9 mouse cellular contexts compared by ENCODE assay signal in genomic region chr11:84521751-84522299, GRCm38 (mm10). TPM values are rescaled to one million over a fixed set of nuclear protein-coding genes. Genes with fewer than 3 reads are reported as not detected.
DNase-seq lines count a peak whose midpoint lies in the region; ATAC-seq lines count a peak whose summit lies in the region.
"Had no signal": no experiment of that assay in that cellular context is flagged by ENCODE, and none has a peak within 500 bp of the region (broad histone marks: within the 10 kb centered on the region; RNA-seq: fewer than 3 reads in every experiment).

No protein-coding gene starts in this region.

- no peaks in the 10 kb centered on the region for H3K36me3 ChIP-seq in limb, embryonic 11.5 days (ENCODE audit: control insufficient read depth, insufficient read depth, low read length)
- H3K36me3 ChIP-seq in limb, embryonic 10.5 days: no peaks in the 10 kb centered on the region
- H3K36me3 ChIP-seq in hindbrain, embryonic 15.5 days: no peaks in the 10 kb centered on the region
- H3K36me3 ChIP-seq in midbrain, embryonic 15.5 days (replicated peaks): no peaks in the 10 kb centered on the region

- peaks cover 4% of the 10 kb centered on the region; the same call in 1 of the 2 replicates for H3K4me1 ChIP-seq in limb, embryonic 11.5 days (ENCODE audit: control insufficient read depth, insufficient read depth, low read length)
- peaks cover 48% of the 10 kb centered on the region for H3K4me1 ChIP-seq in limb, embryonic 10.5 days
- H3K4me1 ChIP-seq in hindbrain, embryonic 15.5 days (replicated peaks): peaks cover 36% of the 10 kb centered on the region
- peaks cover 25% of the 10 kb centered on the region for H3K4me1 ChIP-seq in midbrain, embryonic 15.5 days

- H3K4me2 ChIP-seq in limb, embryonic 11.5 days (ENCODE audit: low read depth, severe bottlenecking): no peak overlapping the region
- H3K4me2 ChIP-seq in hindbrain, embryonic 15.5 days: peak overlapping the region; percentile 66
- H3K4me2 ChIP-seq in midbrain, embryonic 15.5 days: peak overlapping the region; percentile 65

- no peaks in the 10 kb centered on the region for H3K9me3 ChIP-seq in limb, embryonic 11.5 days (ENCODE audit: control insufficient read depth, low read length)
- no peaks in the 10 kb centered on the region for H3K9me3 ChIP-seq in limb, embryonic 10.5 days (replicated peaks)
- no peaks in the 10 kb centered on the region for H3K9me3 ChIP-seq in hindbrain, embryonic 15.5 days
- no peaks in the 10 kb centered on the region for H3K9me3 ChIP-seq in midbrain, embryonic 15.5 days

- H3K27me3 ChIP-seq in limb, embryonic 11.5 days (ENCODE audit: control insufficient read depth, insufficient read depth, low read length): peaks cover 82% of the 10 kb centered on the region
- H3K27me3 ChIP-seq in limb, embryonic 10.5 days (ENCODE audit: low read depth, poor library complexity, severe bottlenecking): peaks cover 100% of the 10 kb centered on the region
- peaks cover 22% of the 10 kb centered on the region for H3K27me3 ChIP-seq in hindbrain, embryonic 15.5 days
- peaks cover 48% of the 10 kb centered on the region for H3K27me3 ChIP-seq in midbrain, embryonic 15.5 days (replicated peaks)

- no peak overlapping the region for H3K27ac ChIP-seq in limb, embryonic 11.5 days (replicated peaks; ENCODE audit: low read depth, low read length)
- H3K27ac ChIP-seq in limb, embryonic 10.5 days: no peak overlapping the region
- peak overlapping the region; percentile 85 for H3K27ac ChIP-seq in hindbrain, embryonic 15.5 days (replicated peaks)
- H3K27ac ChIP-seq in midbrain, embryonic 15.5 days: peak overlapping the region; percentile 86

- H3K9ac ChIP-seq in limb, embryonic 11.5 days (ENCODE audit: low read length): no peak overlapping the region
- peak overlapping the region; percentile 64 for H3K9ac ChIP-seq in hindbrain, embryonic 15.5 days
- H3K9ac ChIP-seq in midbrain, embryonic 15.5 days: peak overlapping the region; percentile 70

- H3K4me3 ChIP-seq in limb, embryonic 11.5 days (ENCODE audit: low read depth, low read length): no peak overlapping the region
- H3K4me3 ChIP-seq in limb, embryonic 10.5 days: no peak overlapping the region
- peak overlapping the region; percentile 51 for H3K4me3 ChIP-seq in hindbrain, embryonic 15.5 days
- H3K4me3 ChIP-seq in midbrain, embryonic 15.5 days: peak overlapping the region; percentile 56

- 15% methylated on average over 24 of the region's 24 CpGs for WGBS in limb, embryonic 11.5 days
- 11% methylated on average over 24 of the region's 24 CpGs for WGBS in limb, embryonic 10.5 days
- 7% methylated on average over 24 of the region's 24 CpGs for WGBS in hindbrain, embryonic 15.5 days
- WGBS in midbrain, embryonic 15.5 days: 9% methylated on average over 24 of the region's 24 CpGs

- peak; percentile 57 for DNase-seq in limb, embryonic 11.5 days (ENCODE audit: low spot score)
- DNase-seq in limb, embryonic 10.5 days (ENCODE audit: low spot score): no peak
- peak; percentile 46 to 58 for DNase-seq in cerebellum, postnatal 36 days
- no peak for DNase-seq in urinary bladder, postnatal 14 days (ENCODE audit: low spot score)
- no peak for DNase-seq in spleen, adult 18-20 months
- DNase-seq: thymus, adult 18-20 months had no signal

- no peak for ATAC-seq in limb, embryonic 11.5 days (ENCODE audit: insufficient number of reproducible peaks, low FRiP score, low TSS enrichment, low read depth)
- no peak for ATAC-seq in hindbrain, embryonic 15.5 days (ENCODE audit: low FRiP score, low read depth)
- ATAC-seq in midbrain, embryonic 15.5 days (replicated peaks): no peak
- no peak for ATAC-seq in frontal cortex, adult (ENCODE audit: low TSS enrichment)

RNA-seq across cellular contexts. Expression of gene Lhx1, which starts 3.5 kb away (rescaled TPM):
- polyA plus RNA-seq in limb, embryonic 11.5 days (2014; fragmentation: Nextera tagmentation; extraction: Ambion mirVana): 0.36 and 0.60 TPM in 2 replicates
- polyA plus RNA-seq in limb, embryonic 10.5 days (2016; fragmentation: Nextera tagmentation; extraction: Ambion mirVana): 0.16 and 0.31 TPM in 2 replicates
- 37.5 and 54.5 TPM in 2 replicates for polyA plus RNA-seq in hindbrain, embryonic 15.5 days (2015; fragmentation: Nextera tagmentation; extraction: Ambion mirVana)
- polyA plus RNA-seq in midbrain, embryonic 15.5 days (2015; fragmentation: Nextera tagmentation; extraction: Ambion mirVana): 36.8 and 43.3 TPM in 2 replicates

RNA-seq across cellular contexts. Expression of gene Aatf, which starts 8.5 kb away (rescaled TPM):
- 51.1 and 53.3 TPM in 2 replicates for polyA plus RNA-seq in limb, embryonic 11.5 days (2014; fragmentation: Nextera tagmentation; extraction: Ambion mirVana)
- 52.5 and 56.7 TPM in 2 replicates for polyA plus RNA-seq in limb, embryonic 10.5 days (2016; fragmentation: Nextera tagmentation; extraction: Ambion mirVana)
- polyA plus RNA-seq in hindbrain, embryonic 15.5 days (2015; fragmentation: Nextera tagmentation; extraction: Ambion mirVana): 50.8 and 53.3 TPM in 2 replicates
- polyA plus RNA-seq in midbrain, embryonic 15.5 days (2015; fragmentation: Nextera tagmentation; extraction: Ambion mirVana): 49.2 and 53.2 TPM in 2 replicates

Comparison
In these comparisons a context has a peak if more than half of its experiments do, and no peak if none do; other contexts are left out.
1. DNase-seq: peak in limb, embryonic 11.5 days (single experiment) and cerebellum, postnatal 36 days (2 of 2); none in limb, embryonic 10.5 days (single experiment), urinary bladder, postnatal 14 days (single experiment) and spleen, adult 18-20 months (0 of 2).
2. H3K27ac ChIP-seq: peak in hindbrain, embryonic 15.5 days (single experiment) and midbrain, embryonic 15.5 days (single experiment); none in limb, embryonic 11.5 days (single experiment) and limb, embryonic 10.5 days (single experiment).
3. H3K4me3 ChIP-seq: peak in hindbrain, embryonic 15.5 days (single experiment) and midbrain, embryonic 15.5 days (single experiment); none in limb, embryonic 11.5 days (single experiment) and limb, embryonic 10.5 days (single experiment).
4. RNA of gene Lhx1, which starts 3.5 kb away (polyA plus RNA-seq): 37.5 to 54.5 TPM in hindbrain, embryonic 15.5 days and 36.8 to 43.3 TPM in midbrain, embryonic 15.5 days; 0.36 to 0.60 TPM in limb, embryonic 11.5 days and 0.16 to 0.31 TPM in limb, embryonic 10.5 days; every median in the first group is over 10 times any median in the second.